Comparison of ENCODE assay signal across 8 mouse cellular contexts in genomic region chr12:30911261-30912047, GRCm38 (mm10). TPM values are rescaled to one million over a fixed set of nuclear protein-coding genes. Genes with fewer than 3 reads are reported as not detected.
DNase-seq lines count a peak whose midpoint lies in the region; ATAC-seq and TF ChIP-seq lines count a peak whose summit lies in the region.

TSS of gene Acp1 (minus strand) at chr12:30911589.
TSS of gene Sh3yl1 (plus strand) at chr12:30911668.

- peak; percentile 97 for ATAC-seq in forebrain, embryonic 13.5 days
- peak; percentile 99 for ATAC-seq in neural tube, embryonic 15.5 days (ENCODE audit: low FRiP score)

- intact Hi-C loops in heart, postnatal 14 days (cut with DNase I): no loop called here

- H3K36me3 ChIP-seq in E14TG2a.4 (ENCODE audit: insufficient read depth, low read length): 0 out of 2 replicates have a peak, but pooled peaks cover 5% of the 10 kb centered on the region
- no peaks in the 10 kb centered on the region for H3K36me3 ChIP-seq in forebrain, embryonic 13.5 days (ENCODE audit: poor library complexity, severe bottlenecking)
- no peaks in the 10 kb centered on the region for H3K36me3 ChIP-seq in neural tube, embryonic 15.5 days

- peaks cover 16% of the 10 kb centered on the region for H3K4me1 ChIP-seq in E14TG2a.4 (replicated peaks; ENCODE audit: low read depth, low read length)
- peaks cover 28% of the 10 kb centered on the region for H3K4me1 ChIP-seq in forebrain, embryonic 13.5 days
- H3K4me1 ChIP-seq in neural tube, embryonic 15.5 days: peaks cover 31% of the 10 kb centered on the region

- 0 out of 2 replicates have a peak within 1 kb of the TSS, but pooled peaks have one; percentile 44 for H3K27ac ChIP-seq in forebrain, embryonic 13.5 days
- peak within 1 kb of the TSS; percentile 75 for H3K27ac ChIP-seq in neural tube, embryonic 15.5 days (replicated peaks)

- peaks cover 4% of the 10 kb centered on the region; the same call in 1 of the 2 replicates for H3K27me3 ChIP-seq in E14TG2a.4 (ENCODE audit: insufficient read depth, low read length)
- H3K27me3 ChIP-seq in forebrain, embryonic 13.5 days: no peaks in the 10 kb centered on the region
- H3K27me3 ChIP-seq in neural tube, embryonic 15.5 days (replicated peaks): no peaks in the 10 kb centered on the region

- H3K9me3 ChIP-seq in E14TG2a.4 (ENCODE audit: low read length): no peaks in the 10 kb centered on the region
- H3K9me3 ChIP-seq in forebrain, embryonic 13.5 days (replicated peaks): no peaks in the 10 kb centered on the region
- no peaks in the 10 kb centered on the region for H3K9me3 ChIP-seq in neural tube, embryonic 15.5 days (replicated peaks)

- peak; percentile 91 for DNase-seq in c-Kit-positive CD71-positive TER-119-positive erythroid progenitor cells, embryonic 14.5 days (ENCODE audit: low spot score)
- DNase-seq in heart, postnatal 14 days: peak; percentile 97 to 98
- DNase-seq in layer of hippocampus, adult 11-12 months (ENCODE audit: low spot score): peak; percentile 94
- peak; percentile 95 to 96 for DNase-seq in lung, adult 18-20 months
- DNase-seq in testis, postnatal 14 days (ENCODE audit: low spot score): peak; percentile 93

- peak within 1 kb of the TSS; percentile 91 for H3K9ac ChIP-seq in forebrain, embryonic 13.5 days
- H3K9ac ChIP-seq in neural tube, embryonic 15.5 days (replicated peaks): peak within 1 kb of the TSS; percentile 72

- WGBS in forebrain, embryonic 13.5 days: under 1% methylated on average over 52 of the region's 52 CpGs
- WGBS in neural tube, embryonic 15.5 days: under 1% methylated on average over 52 of the region's 52 CpGs

- H3K4me3 ChIP-seq in E14TG2a.4 (replicated peaks; ENCODE audit: low read length): peak within 1 kb of the TSS; percentile 93
- peak within 1 kb of the TSS; percentile 74 for H3K4me3 ChIP-seq in forebrain, embryonic 13.5 days
- H3K4me3 ChIP-seq in neural tube, embryonic 15.5 days (replicated peaks): peak within 1 kb of the TSS; percentile 61

- TF ChIP-seq CTCF in E14TG2a.4 (conservative IDR thresholded peaks at IDR 0.05; ENCODE audit: low read length): no peak

- H3K4me2 ChIP-seq in forebrain, embryonic 13.5 days: peak within 1 kb of the TSS; percentile 94
- peak within 1 kb of the TSS; percentile 89 for H3K4me2 ChIP-seq in neural tube, embryonic 15.5 days

RNA-seq across cellular contexts. Expression of gene Acp1, which starts in this region (rescaled TPM):
- 177 and 185 TPM in 2 replicates for polyA plus RNA-seq in forebrain, embryonic 13.5 days (2015; fragmentation: Nextera tagmentation; extraction: Ambion mirVana)
- 10 to 100 TPM; 30.8 to 38.0 TPM for total RNA-seq in heart, postnatal 14 days (2021)
- 100 and 114 TPM in 2 replicates for polyA plus RNA-seq in neural tube, embryonic 15.5 days (2015; fragmentation: Nextera tagmentation; extraction: Ambion mirVana)

RNA-seq across cellular contexts. Expression of gene Sh3yl1, which starts in this region (rescaled TPM):
- 27.2 and 27.6 TPM in 2 replicates for polyA plus RNA-seq in forebrain, embryonic 13.5 days (2015; fragmentation: Nextera tagmentation; extraction: Ambion mirVana)
- 1 to 10 TPM; 2.4 TPM for total RNA-seq in heart, postnatal 14 days (2021)
- 44.7 and 48.6 TPM in 2 replicates for polyA plus RNA-seq in neural tube, embryonic 15.5 days (2015; fragmentation: Nextera tagmentation; extraction: Ambion mirVana)

Comparison
In these comparisons a context has a peak if more than half of its experiments do, and no peak if none do; other contexts are left out.
1. Peak in every context shown above with its lines: DNase-seq, ATAC-seq, H3K4me3 ChIP-seq and H3K27ac ChIP-seq.